Mouse (Mus musculus) thymus, postnatal 36 days (tissue): ENCODE data around the gene Snx9.

ENCODE experiments used
- DNase-seq, 2 experiments: peaks; one replicate each; pipeline ENCODE4 v3.0.0; 2022; ENCODE audit warnings: mixed read lengths in 2 of 2

Gene Snx9

DNA sequence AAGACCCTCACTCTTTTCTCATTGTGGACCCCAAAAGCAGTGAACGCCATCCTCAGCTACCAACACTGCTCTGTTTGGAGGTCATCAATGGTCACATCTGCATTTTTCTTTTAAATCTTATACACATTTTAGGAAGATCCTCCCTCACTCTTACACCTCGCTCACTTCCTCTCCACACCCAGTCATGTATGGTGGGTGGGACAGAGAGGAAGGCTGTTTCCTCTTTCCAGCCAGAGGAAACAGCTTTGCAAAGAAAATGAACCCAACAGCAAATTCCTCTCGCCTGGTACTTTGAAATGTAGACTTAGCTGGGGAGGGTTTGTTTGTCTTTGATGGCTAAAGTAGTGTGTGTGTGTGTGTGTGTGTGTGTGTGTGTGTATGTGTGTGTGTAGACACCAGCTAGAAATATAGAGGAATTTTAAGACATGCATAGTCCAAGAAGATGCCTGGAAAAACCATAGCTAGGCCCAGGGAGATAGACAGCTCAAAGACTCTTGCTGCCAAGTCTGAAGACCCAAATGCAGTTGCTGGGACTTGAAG is 33.2 kb upstream of the Snx9 start:
- DNase-seq, result no peak

DNA sequence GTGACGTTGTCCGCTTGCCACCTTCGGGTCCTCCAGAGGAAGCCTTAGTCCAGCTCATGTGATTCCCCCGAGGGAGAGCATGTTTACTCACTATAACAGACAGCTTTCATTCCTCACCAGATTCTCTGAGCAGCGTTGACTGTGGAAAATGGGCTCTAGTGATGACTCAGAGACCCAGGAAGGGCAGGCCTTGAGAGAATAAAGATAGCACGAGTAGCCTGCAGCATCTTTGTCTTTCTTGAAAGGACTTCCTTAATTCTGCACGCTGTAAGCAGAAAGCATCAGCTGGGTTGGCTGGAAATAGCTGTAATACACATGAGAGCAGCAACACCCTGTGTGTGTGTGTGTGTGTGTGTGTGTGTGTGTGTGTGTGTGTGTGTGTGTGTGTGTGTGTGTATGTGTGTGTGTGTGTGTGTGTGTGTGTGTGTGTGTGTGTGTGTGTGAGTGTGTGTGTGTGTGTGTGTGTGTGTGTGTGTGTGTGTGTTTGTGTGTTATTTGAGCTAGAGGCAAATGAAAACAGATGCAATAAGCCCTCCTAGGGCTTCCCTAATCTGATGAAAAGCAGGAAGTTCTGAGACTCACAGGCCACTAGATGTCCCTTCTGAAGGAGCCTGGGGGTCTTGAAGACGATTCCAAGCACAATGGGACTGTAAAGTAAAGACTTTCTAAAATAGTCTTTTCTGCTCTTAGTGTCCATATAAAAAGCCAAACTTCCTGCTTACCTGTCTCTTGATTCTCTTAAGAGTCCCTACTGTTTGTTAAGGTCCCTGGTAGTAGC is 27.1 kb upstream of the Snx9 start:
- DNase-seq, result no peak

DNA sequence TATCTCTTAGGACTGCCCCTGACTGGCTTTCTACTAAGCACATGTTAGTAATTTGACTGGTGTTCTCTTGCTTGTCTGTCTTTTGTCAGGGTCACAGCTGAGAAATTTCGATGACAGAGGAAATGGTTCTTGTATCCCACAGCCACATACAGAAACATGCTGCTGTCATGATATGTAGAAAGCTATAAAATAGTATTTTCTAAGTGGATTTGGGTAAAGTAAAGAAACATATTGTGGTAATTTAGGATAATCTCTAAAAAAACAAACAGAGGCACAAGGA is 26.5 kb upstream of the Snx9 start:
- no peak for DNase-seq

DNA sequence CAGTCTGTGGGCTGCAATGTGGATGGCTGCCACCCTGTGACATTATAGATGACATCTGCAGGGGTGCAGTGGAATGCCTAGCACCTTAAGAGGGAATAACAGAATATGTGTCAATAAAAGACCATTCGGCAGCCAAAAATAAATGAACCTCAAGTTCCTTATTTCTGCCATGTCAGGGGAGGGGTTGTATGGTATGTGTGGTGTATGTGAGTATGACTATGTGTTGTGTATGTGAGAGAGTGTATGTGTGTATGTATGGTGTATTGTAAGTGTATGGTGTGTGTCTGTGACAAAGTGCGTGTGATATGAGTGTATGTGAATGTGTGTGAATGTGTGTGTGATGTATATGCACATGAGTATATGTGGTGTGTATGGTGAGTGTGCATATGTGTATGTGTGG is 23.3 kb upstream of the Snx9 start:
- DNase-seq, result no peak

DNA sequence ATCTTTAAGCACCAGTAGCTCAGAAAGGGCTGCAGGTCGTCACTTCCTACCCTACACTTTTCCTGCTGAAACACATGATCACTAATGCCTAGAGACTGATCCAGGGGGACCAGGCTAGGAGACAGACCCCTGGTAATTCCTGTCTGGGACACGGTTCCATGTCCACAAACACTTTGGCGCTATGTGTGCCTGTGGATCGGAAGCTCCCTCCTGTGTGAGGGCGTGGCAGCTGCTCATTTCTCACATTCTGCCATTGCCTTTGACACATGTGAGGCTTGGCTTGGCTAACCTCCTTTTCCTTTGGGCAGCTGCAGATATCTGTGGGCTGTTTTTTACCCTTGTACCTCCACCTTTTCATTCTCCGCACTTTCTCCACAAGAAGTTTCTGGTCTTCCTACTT is 22.0 kb upstream of the Snx9 start:
- DNase-seq, result no peak

DNA sequence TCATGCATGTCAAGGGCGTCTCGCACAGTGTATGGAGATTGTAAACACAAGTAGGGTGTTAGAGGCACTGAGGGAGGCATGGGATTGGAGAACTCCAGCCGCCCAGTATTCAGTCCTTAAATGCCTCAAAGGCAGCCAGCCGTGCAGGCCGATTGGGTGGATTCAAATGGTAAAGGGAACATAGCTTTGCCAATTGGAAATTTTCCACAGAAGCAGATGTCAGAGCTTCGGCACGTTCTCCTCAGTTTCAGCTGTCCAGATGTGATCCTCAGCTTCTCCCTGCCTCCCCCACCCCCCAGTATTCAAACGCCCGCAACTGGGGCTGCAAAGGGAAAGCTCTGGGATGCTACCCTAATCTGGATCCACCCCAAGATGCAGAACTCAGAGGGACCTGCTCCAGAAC is 21.3 kb upstream of the Snx9 start:
- DNase-seq, result no peak

DNA sequence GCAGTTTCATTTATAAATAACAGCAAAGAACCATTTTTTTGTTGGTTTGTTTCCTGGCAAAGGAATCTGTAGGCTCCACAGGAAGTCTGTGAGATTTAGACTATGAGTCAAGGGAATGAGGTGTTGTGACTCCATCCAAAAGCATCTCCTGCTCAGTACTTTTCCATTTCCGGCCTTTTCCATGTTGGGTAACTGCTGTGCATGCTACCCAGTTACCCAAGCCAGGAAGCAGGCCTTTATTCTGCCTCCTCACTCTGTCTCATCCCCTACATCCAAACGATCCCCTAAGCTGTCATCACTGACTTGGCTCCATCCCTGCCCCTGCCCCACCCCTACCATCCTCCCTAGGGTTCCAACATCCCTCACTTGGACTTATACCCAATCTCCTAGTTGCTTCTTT is 18.6 kb upstream of the Snx9 start:
- DNase-seq, result no peak

DNA sequence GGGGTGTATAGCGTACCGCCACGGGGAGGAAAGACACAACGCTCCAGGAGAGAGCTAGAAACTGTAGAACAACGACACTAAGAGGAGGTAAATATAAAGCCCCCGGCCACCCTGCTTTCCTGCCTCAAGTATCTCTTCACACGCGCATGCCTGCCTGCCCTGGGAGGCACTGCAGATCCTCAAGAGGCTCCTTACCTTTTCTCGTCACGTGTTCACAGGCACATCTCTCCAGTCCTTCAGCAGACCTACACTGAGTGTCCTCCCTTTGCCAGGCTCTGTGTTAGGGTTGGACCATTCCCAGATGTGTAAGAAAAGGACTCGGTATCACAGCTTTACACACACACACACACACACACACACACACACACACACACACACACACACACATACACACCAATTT is 18.1 kb upstream of the Snx9 start:
- DNase-seq, result no peak

DNA sequence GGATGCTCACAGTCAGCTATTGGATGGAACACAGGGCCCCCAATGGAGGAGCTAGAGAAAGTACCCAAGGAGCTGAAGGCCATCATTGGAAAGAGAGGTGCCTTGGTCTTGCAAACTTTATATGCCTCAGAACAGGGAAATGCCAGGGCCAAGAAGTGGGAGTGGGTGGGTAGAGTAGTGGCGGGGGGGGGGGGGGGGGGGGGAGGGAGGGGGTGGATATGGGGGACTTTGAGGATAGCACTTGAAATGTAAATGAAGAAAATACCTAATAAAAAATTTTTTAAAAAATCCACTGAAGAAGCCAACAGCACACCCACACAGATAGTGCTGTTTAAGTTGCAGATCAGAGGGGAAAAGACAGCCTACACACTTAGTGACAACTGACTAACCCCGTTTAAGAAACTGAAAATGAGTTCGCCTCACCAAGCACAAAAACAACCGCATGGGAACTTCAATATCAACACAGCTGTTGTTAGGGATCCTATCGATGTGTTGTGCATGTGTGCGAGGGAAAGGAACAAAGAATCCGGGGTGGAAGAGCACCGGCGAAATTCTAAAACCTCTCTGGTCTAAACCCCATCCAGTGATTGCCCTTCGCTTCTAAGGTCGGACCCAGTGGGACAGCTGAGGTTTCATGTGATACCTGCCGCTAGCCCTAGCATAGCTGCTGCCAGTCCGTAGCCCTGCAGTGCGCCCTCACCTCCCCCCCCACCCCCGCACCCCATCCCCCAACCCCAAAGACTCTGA is 13.1 kb upstream of the Snx9 start:
- DNase-seq, result no peak

DNA sequence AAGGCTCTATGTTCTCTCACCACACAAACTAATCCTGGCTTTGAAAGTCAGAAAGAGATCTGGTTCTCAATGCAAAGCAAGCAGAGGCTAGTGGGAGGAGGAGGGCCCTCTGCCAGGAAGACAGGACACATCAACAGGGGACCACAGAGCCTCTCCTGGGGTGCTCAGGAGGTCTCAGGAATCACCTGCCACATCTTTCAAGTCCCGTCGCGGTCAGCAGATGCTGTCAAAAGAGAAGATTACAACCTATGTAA is 12.6 kb upstream of the Snx9 start:
- DNase-seq, result no peak

DNA sequence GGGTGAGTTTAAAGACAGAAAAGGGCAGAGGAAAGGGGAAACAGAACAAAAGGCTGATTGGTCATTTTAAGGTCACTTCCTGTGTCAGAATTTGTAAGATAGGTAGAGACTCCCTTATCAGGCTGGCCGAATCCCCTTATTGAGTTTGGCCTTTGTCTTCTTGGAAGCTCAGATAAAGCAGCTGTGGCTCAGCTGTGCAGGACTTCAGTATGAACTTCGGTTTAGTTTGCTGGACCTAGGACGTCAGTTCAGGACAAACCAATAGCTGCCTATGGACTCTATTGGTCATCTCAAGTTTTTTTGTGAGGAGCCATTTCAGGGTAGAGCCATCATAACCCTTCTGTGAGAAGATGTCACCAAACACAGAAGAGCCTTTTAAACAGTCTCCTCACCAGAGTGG is 12.2 kb upstream of the Snx9 start:
- no peak for DNase-seq

DNA sequence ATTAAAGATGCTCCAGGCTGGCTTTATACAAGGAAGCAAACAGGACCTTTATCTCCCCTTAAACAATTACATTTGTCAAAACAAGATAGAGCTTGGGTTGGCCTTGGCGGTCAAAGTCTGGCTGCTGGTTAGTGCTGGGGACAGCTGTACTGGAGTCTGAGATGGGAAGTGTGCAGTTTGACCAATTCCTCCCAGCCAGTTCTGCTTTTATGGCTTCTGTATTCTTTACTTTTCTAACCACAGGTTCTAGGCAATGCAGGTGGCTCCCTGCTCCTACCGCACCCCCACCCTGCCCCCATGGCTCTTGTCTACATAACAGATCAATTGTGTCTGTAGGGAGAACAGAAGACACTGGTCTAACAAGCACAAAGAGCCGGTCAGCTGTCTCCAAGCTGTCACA is 11.2 kb upstream of the Snx9 start:
- DNase-seq, result peak; percentile 31 to 53

DNA sequence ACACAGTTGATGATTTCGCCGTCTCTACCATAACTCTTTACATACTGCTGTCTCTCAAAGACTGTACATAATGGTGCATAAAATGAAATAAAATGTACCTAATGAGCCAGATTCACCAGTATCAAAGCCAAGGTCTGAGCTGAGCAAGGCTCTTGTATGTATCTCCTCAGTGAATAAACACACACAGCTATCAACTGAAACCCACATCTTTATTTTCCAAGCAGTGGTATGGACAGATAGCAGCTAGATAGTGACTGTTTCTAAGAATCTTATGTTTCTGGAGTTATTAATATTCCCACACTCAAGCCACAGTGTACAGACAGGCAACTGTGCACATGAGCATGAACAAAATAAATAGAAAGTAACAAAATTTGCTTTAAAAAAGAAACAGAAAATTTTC is 10.7 kb upstream of the Snx9 start:
- no peak for DNase-seq

DNA sequence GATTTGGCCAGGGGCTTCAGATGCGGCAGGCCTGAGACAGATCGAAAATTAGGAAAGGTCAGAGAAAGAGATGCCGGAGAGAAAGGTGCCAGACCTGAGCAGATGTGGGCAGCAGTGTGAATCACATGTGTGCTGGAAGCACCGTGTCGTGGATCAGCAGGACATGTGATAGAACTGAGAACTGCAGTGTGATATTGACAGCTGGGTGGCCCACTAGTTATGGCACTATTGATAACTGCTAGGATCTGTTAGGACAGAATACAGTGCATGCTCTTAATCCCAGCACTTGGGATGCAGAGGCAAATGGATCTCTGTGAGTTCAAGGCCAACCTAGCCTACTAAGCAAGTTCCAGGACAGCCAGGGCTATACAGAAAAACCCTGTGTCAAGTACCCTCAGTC is 10.3 kb upstream of the Snx9 start:
- DNase-seq, result no peak

DNA sequence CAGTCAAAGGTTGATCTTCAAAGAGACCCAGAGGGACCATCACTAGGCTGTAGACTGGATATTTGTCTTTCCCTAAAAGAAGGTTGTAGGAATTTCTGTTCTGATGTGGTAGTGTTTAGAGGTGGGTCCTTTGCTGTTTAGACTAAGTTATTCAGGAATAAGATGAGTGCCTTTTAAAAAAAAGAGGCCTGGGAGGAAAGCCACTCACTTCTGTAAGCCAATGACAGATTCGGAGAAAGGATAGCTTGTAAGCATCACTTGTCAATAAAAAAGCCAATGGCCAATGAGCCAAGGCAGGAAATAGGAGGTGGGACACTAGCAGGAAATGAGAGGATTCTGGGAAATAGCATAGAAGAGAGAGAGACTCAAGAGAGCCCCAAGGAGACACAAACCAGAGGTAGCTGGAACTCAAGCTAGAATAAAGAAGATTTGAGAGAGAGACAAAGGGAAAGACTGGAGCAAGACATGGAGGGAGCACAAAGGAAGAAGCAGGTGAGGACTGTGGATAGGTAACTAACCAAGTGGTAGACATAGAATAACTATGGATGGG is 9.8 kb upstream of the Snx9 start:
- no peak for DNase-seq

DNA sequence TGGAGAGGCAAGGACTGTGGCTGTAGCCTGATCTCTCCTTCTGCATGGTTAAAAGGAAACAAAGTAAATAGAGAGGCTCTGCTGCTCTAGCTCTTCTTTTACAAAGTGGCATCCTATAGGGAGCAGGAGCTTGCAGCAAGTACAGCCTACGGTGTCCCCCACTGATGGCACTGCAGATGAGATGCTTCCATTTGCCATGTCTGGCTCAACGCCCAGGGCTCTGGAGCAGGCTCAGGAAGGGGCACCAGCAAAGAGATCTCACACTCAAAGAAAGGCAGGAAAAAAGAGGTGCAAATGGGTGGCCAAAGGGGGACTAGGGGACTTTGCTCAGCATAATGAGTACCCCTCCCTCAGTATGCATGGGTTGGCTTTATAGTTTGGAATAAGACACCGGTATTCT is 7.0 kb upstream of the Snx9 start:
- DNase-seq, result no peak

DNA sequence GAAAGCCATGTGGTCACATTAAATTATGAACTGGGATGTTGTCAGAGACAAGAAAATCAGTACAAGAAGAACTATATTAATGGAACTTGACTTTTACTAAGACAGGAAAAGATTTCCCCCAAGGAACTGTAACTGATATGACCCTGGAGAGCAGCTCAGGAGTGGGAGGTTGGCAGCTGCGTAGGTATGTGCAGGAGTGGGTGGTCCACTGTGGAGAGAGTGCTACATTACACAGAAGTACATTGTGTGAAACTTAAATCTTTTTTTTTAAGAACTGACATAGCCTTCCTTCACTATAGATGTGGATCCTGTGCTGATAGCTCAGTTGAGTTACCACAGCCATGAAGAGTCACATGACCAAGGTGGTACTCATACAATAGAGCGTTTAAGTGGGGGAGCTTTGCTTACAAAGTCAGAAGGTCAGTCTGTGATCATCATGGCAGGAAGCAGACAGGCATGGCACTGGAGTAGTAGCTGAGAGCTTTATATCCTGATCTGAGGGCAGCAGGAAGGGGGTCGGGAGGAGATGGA is 6.3 kb upstream of the Snx9 start:
- DNase-seq, result no peak

DNA sequence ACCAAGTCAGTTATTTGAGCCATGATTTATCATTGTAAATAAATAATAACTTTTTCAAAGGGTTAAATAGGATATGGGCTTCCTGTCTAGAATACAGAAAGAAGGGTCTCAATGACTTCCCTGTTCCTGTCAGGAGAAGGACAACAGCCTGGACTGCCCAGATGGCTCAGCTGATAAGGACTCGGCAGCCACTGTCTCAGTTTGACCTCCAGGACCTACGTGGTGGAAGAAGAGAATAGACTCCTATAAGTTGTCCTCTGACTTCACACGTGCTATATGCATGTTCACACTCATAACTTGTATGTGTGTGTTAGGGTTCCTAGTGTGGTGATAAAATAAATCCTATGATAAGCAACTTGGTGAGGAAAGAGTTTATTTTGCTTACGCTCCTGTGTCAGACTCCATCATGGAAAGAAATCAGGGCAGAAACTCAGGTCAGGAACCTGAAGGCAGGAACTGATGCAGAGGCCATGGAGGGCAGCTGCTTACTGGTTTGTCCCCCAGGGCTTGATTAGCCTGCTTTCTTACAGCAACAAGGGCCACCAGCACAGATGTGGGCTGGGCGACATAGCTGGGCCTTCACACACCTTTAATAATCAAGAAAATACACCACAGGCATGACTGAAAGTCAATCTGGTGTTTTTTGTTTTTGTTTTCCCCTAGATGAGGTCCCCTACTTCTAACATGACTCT is 1.4 kb upstream of the Snx9 start:
- no peak for DNase-seq

DNA sequence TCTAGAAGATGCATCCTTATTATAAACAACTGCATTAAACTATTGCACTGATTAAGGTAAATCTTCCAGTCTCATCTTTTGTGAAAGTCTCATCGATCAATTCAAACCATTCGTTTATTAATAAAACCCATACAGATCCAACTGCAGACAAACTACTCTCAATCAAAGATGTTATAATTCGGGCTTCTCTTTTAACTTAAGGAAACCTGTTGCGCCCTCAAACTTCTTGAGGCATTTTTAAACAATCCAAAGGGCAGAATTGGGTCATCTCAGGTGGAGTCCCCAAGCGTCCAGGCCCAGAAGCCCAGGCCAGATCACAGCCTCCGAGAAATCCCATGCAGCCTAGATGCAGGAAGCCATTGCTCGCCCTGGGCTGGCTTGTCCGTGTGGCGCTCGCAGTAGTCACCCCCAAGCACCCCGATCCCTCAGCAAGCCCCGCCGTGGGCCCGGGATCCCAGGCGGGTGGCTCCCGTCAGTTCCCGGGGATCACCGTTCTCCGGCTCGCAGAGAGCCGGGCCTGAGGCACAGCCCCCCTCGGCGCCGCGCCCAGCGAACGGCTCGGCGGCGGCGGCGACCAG is 490 bp upstream of the Snx9 start:
- peak; percentile 31 to 34 for DNase-seq

DNA sequence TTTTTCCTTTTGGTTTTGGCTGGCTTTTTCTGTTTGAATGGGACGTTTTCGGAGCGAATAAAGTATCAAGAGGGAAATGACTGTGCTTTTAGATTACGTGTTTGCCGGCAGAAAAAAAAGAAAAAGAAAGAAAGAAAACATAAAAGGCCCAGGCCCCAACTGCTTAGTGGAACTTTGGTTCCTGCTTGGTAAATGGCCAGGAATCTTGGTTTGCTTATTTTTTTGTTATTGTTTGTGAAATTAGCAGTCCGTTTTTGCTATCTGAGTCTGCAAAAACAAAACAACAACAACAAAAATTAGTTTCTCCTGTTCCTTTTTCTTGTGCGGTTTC is 779 bp downstream of the Snx9 start:
- DNase-seq, result no peak

DNA sequence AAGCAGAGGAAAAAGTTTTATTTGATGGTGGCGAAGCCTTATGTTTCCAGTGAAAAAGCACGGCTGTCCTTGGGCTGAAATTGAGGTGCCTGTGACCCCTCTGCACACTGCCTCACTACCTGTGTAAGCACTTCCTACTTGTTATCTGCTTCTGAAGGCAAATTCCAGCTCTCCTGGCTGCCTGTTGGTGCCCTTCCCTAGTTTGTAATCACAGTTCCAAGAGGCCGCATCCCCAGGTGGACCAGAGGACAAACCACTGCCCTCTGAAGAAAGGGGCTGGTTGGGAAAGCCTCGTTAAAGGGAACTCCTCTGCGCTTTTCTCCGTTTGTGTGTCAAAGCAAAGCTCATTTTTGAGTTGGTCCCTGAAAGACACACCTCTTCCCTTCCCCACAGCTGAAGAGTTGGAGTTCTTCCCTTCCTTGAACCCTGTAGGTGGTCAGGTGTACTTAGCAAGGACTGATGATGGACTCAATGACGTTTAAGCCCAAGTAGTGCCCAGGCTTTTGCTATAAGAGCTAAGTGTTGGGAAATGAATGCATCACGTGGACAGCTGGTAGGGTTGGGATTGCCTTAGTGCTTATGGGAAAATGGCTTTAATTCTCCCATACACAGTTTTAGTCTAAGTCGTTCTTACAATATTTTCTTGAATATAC is 2.0 kb downstream of the Snx9 start:
- no peak for DNase-seq

DNA sequence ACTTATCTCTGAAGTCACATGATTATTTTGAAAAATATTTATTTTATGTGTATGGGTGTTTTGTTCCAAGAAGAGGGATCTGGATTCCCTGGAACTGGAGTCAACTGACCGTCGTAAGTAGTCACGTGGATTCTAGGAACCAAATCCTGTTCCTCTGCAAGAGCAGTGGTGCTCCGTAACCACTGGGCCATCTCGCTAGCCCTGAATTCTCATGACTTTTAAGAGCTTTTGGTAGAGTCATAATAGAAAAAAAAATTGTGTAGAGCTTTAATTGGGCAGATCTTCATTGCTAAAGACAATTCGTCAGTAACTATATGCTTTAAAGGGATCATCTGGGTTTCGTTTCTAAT is 2.5 kb downstream of the Snx9 start:
- DNase-seq, result no peak

DNA sequence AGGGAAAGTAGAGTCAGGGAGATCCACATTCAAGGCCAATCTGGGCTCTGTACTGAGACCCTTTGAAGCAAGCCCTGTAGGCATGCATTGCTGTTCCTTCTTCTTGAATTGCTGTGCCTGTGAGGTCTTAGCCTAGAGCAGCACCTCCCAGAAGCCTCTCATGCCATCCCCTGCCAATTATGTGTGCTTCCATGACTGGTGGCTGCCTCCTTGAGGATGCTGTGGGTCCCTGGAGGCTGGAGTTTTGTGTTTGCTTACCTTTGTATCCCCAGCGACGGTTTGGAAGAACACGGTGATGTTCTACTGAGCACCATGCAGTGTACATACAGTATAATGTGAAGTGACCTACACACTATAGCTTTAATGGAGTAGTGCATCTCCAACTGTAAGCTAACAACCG is 4.2 kb downstream of the Snx9 start:
- DNase-seq, result no peak
